Mouse (Mus musculus): Measurements from ENCODE around the gene Trpm6.

GRCm38 (mm10) chr19:18846336-18846735, 96.6 kb downstream of the Trpm6 start:
- TF ChIP-seq BHLHE40 (IDR thresholded peaks at IDR 0.05; ENCODE audit: low read depth, low read length) (no peak), POLR2A (IDR thresholded peaks at IDR 0.05; ENCODE audit: low read depth, low read length) (no peak), CTCF (conservative IDR thresholded peaks at IDR 0.05 in 1 of 2, IDR thresholded peaks at IDR 0.05 in 1 of 2; ENCODE audit: low read depth in 2 of 2, low read length in 2 of 2) (no peak), MAZ (IDR thresholded peaks at IDR 0.05; ENCODE audit: low read depth, low read length) (no peak), ZMIZ1 (IDR thresholded peaks at IDR 0.05; ENCODE audit: low read depth, low read length) (no peak), MYC (IDR thresholded peaks at IDR 0.05; ENCODE audit: low read depth, low read length) (no peak)

Data from CH12.LX (cell line).